Mouse (Mus musculus): ENCODE results near the gene Arhgap22.

DNA sequence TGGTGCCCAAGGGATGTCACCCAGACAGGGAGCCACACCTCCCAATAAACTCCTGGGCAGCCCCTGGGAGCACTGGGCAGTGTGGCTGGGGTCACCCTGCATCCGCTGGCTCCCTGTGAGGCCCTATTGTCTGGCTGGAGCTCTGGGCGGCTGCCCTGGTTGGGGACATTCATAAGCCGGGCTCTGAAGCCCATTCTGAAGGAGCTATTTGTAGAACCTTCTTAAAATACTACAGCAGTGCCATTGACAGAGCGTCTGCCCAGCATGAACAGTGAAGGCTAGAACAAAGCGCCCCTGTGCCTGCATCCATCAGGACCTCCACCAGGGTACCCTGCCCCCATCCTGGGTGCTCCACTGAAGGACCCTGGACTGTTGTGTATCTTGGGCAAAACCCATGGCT, 114.5 kb downstream of the Arhgap22 start:
- TF ChIP-seq CTCF (IDR thresholded peaks at IDR 0.05; ENCODE audit: low read depth) = no peak
- no peak for TF ChIP-seq EP300 (IDR thresholded peaks at IDR 0.05; ENCODE audit: low read depth)
